Mouse (Mus musculus) hindbrain, embryonic 12.5 days (tissue): ENCODE data around the gene Gtpbp2. TPM values are rescaled to one million over a fixed set of nuclear protein-coding genes. Genes with fewer than 3 reads are reported as not detected.

Experiments
- ATAC-seq: fragments of 200-750 bp; cut with Nextera tagmentation; 2 replicates; pipeline ENCODE4 v1.8.0; 2017; ENCODE audit warnings: moderate TSS enrichment; ENCODE audit not compliant: low FRiP score
- H3K27ac ChIP-seq: fragments of 300-500 bp; sonication (generic); 2 replicates; pipeline ENCODE4 v1.5.1; 2016; ENCODE audit warnings: mild to moderate bottlenecking
- H3K27me3 ChIP-seq: fragments of 300-500 bp; sonication (generic); 2 replicates; pipeline ENCODE4 v1.6.1; 2016; ENCODE audit warnings: mild to moderate bottlenecking
- H3K36me3 ChIP-seq: fragments of 300-500 bp; sonication (generic); 2 replicates; pipeline ENCODE4 v1.6.1; 2016; ENCODE audit warnings: mild to moderate bottlenecking
- H3K4me1 ChIP-seq: fragments of 300-500 bp; sonication (generic); 2 replicates; pipeline ENCODE4 v1.6.1; 2016
- H3K4me2 ChIP-seq: fragments of 300-500 bp; sonication (generic); replicated peaks from 2 replicates; pipeline ENCODE4 v1.6.1; 2016; ENCODE audit warnings: mild to moderate bottlenecking
- H3K4me3 ChIP-seq: fragments of 300-500 bp; sonication (generic); 2 replicates; pipeline ENCODE4 v1.5.1; 2016; ENCODE audit warnings: mild to moderate bottlenecking
- H3K9ac ChIP-seq: fragments of 300-500 bp; sonication (generic); 2 replicates; pipeline ENCODE4 v1.6.1; 2016; ENCODE audit warnings: mild to moderate bottlenecking, moderate library complexity
- H3K9me3 ChIP-seq: fragments of 300-500 bp; sonication (generic); replicated peaks from 2 replicates; pipeline ENCODE4 v1.6.1; 2016; ENCODE audit warnings: mild to moderate bottlenecking
- WGBS: fragments of 180-500 bp; shearing (Covaris S2); methylation state at CpG from one replicate; pipeline ENCODE4 v1.1.7; 2016; 5-methylcytosine and 5-hydroxymethylcytosine counted together
- polyA plus RNA-seq: library from polyadenylated mRNA; unstranded; fragments of >200 nt; fragmentation: Nextera tagmentation; extraction: Ambion mirVana; gene quantifications from 2 replicates; pipeline ENCODE4 v1.2.1, GENCODE M21; 2016

The Gtpbp2 gene
- polyA plus RNA-seq, 1 experiment from 2014 or later, result 54.1 TPM

DNA sequence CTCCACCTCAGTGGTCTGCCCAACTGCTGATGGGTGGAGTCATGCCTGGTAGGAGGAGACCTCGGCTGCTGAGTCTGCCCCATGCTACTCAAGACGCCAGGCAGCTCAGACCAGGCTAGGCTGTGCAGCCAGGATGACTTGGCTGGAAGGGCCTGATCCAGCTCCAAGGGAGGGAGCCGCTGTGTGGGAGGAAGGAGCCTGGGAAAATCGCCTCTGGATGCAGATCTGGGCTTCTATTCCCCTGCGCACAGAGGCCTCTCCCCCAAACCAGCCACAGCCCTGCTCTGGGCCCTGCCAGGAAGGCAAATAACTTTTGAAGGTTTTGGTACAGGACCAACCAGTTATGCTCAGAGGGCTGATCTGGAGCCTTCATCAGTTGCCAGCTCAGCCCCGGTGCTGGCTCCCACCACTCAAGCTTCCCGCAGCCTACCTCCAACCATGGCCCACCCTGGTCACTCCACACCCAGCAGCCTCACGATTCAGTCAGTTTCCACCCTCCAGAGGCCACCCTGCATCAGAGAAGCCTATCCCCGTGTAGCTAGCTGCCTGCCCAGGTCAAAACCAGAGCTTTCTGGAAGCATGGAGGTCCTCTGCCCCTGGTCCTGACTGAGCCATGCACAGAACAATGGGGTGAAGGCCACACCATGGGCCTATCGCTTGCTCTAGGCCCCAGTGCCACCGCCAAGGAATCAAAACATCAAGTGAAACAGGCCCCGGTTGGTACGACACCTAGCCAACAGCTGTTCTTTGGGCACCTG, 30.9 kb upstream of the Gtpbp2 start:
- no peak for ATAC-seq
- Histone ChIP-seq H3K9me3 (no peaks in the 10 kb centered on the region), H3K4me2 (no peak overlapping the region), H3K4me1 (no peaks in the 10 kb centered on the region; the same call in 1 of the 2 replicates), H3K9ac (no peak overlapping the region), H3K36me3 (peaks cover 57% of the 10 kb centered on the region), H3K27ac (no peak overlapping the region), H3K4me3 (no peak overlapping the region), H3K27me3 (no peaks in the 10 kb centered on the region)
- WGBS, result 82% methylated on average over 13 of the region's 13 CpGs

DNA sequence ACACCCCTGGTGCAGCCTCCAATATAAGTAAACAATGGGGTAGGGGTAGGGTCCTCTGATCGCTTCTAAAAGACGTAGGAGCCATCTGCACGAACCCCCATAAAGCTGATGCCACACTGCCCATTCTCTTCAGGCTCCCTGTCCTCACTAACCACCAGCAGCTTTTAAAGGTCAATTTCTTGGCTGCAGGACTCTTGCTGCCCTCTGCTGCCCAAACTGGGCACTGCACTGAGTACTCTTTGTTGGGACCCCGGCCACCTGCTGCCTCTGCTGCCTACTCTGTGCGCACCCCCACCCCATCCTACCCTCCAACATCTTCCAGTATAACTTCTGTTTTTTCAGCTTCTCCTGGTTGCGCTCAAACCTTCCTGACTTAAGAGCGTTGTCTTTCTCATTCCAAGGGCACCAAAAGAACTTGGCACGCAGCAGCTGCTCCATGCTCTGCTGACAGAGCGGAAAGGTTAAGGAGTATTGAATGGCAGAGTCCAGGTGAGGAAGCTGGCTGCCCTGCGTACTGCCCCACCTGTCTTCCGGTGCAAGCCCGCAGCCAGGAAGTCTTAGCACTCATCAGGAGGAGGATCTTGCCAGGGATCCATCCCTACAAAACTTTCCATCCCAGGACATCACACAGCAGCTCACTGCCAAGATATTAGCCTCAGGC, 28.6 kb upstream of the Gtpbp2 start:
- Histone ChIP-seq H3K4me2 (no peak overlapping the region), H3K9ac (no peak overlapping the region), H3K27me3 (no peaks in the 10 kb centered on the region), H3K27ac (no peak overlapping the region), H3K9me3 (no peaks in the 10 kb centered on the region), H3K36me3 (peaks cover 35% of the 10 kb centered on the region), H3K4me1 (no peaks in the 10 kb centered on the region; the same call in 1 of the 2 replicates), H3K4me3 (no peak overlapping the region)
- 15% methylated on average over 12 of the region's 12 CpGs for WGBS
- peak; percentile 61; the same call in 1 of the 2 replicates for ATAC-seq

DNA sequence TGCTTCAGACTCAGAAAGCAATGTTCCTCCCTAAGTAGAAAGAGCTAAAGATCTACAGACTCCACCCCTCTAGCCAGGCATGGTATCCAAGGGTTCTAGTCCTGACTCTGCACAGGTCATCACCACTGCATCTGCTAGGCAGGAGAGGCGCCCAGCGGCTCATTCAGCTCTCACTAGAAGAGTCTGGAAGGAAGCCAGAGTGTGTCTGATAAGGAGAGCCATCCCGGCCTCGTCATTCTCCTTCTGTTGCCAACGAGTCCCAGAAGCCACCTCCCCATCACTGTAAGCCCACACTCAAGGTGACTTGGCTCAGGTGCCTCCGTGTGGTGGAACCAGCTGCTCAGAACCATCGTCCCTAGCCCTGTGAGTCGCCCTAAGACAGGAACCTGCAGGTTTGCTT, 28.0 kb upstream of the Gtpbp2 start:
- ATAC-seq, result no peak

DNA sequence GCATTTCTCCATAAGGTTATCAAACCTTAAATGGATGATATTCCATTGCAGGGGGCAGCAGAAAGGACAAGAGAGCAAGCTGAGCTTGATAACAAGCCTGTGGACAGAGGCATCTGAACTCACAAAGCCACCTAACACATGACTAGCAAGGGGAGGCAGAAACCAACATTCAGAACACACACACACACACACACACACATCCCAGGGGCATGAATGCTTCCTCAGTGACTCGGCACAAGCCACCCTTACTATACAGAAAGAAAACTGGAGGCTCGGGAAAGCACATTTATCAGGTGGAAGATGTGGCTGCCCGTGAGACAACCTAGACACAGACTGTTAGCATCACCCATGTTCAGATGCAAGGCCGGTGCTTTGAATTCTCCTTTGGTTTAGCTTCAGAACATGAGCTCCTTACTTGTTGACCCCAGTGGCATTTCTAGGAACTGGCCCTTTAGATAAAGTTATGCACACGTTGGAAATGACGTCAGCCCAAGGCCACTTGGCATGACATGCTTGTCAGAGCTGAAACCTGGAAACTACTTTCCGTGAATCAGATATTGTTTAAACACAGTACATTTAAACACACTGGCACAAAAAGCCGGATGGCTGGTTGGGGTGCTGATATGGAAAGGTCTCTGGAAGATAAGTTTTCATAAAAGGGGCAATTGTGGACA, 22.1 kb upstream of the Gtpbp2 start:
- Histone ChIP-seq H3K27ac (no peak overlapping the region), H3K9ac (no peak overlapping the region), H3K4me3 (no peak overlapping the region), H3K36me3 (no peaks in the 10 kb centered on the region), H3K27me3 (no peaks in the 10 kb centered on the region), H3K4me1 (peaks cover 7% of the 10 kb centered on the region), H3K4me2 (no peak overlapping the region), H3K9me3 (no peaks in the 10 kb centered on the region)
- ATAC-seq, result no peak
- 84% methylated on average over 8 of the region's 8 CpGs for WGBS

More for the DNA sequence above, 28.0 kb upstream of the Gtpbp2 start:
- no peak overlapping the region for H3K4me2 ChIP-seq
- no peak overlapping the region for H3K4me3 ChIP-seq
- no peaks in the 10 kb centered on the region; the same call in 1 of the 2 replicates for H3K4me1 ChIP-seq
- peaks cover 28% of the 10 kb centered on the region for H3K36me3 ChIP-seq
- H3K9ac ChIP-seq, result no peak overlapping the region
- no peaks in the 10 kb centered on the region for H3K9me3 ChIP-seq
- no peak overlapping the region for H3K27ac ChIP-seq
- H3K27me3 ChIP-seq, result no peaks in the 10 kb centered on the region
- 76% methylated on average over 8 of the region's 8 CpGs for WGBS

DNA sequence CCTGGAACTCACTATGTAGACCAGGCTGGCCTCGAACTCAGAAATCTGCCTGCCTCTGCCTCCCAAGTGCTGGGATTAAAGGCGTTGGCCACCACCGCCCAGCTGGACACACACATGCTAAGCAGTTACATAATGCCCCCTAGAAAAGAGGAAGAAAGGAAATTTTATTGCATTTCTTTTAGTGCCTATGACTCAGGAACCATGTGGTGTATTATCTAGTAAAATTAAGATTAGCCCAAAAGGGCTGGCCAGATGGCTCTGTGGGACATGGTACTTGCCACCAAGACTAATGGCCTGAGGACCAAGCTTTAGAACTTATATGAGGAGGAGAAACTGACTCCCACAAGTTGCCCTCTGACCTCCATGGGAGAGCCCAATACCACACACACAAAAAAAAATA, 21.0 kb upstream of the Gtpbp2 start:
- peaks cover 15% of the 10 kb centered on the region for H3K4me1 ChIP-seq
- no peak overlapping the region for H3K4me3 ChIP-seq
- ATAC-seq, result no peak
- no peaks in the 10 kb centered on the region for H3K9me3 ChIP-seq
- no peaks in the 10 kb centered on the region for H3K36me3 ChIP-seq
- no peak overlapping the region for H3K27ac ChIP-seq
- H3K4me2 ChIP-seq, result no peak overlapping the region
- H3K9ac ChIP-seq, result no peak overlapping the region
- no peaks in the 10 kb centered on the region for H3K27me3 ChIP-seq
- 91% methylated on average over 3 of the region's 3 CpGs for WGBS

DNA sequence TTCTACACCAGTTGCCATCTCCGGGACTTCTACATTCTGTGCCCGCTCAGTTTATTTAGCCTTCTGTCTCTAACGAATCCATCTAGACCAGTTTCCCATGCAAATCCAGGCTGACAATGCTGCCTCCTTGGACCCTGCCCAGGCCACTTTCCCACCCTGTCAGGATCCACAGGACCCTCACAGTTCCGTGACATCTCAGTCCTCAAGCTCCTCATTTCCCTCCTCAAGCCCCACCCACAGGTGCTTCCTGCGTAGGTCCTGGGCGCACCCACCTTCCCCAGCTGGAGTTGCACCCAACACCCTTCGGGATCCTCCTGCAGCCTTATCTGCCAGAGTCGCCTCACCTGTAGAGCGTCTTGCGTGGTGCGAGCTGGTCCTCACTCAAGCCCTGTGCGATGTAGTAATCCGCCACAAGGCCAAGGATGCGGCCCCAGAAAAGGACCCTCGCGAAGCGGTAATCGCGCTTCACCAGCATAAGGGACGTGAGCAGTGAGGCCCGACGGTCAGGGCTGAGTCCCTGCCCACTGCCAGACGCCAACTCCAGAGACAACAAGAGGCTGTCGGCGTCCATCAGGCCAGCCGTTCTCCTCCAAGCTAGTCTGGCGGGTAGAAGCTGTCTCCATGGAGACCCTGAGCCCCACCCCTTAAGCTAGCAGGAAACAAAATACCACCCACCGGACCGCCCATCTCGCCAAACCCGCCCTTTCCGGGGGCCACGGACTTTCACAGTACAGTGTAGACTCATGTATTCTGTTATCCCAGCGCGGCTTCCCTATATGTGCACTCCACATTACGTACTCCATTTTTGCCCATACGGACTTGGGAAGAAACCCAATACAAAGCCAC, 17.0 kb upstream of the Gtpbp2 start, which contains the start of gene Rsph9:
Gene Rsph9 (minus strand): TSS at position 639 of the 846 bp plus-strand sequence.
- H3K27ac ChIP-seq, result peak within 1 kb of the TSS; percentile 49
- H3K27me3 ChIP-seq, result no peaks in the 10 kb centered on the region
- peak; percentile 95 for ATAC-seq
- 8% methylated on average over 37 of the region's 37 CpGs for WGBS
- no peaks in the 10 kb centered on the region for H3K9me3 ChIP-seq
- H3K4me1 ChIP-seq, result peaks cover 15% of the 10 kb centered on the region
- H3K4me3 ChIP-seq, result peak within 1 kb of the TSS; percentile 47
- peak within 1 kb of the TSS; percentile 72 for H3K4me2 ChIP-seq
- peak within 1 kb of the TSS; percentile 64 for H3K9ac ChIP-seq
- H3K36me3 ChIP-seq, result peaks cover 29% of the 10 kb centered on the region

DNA sequence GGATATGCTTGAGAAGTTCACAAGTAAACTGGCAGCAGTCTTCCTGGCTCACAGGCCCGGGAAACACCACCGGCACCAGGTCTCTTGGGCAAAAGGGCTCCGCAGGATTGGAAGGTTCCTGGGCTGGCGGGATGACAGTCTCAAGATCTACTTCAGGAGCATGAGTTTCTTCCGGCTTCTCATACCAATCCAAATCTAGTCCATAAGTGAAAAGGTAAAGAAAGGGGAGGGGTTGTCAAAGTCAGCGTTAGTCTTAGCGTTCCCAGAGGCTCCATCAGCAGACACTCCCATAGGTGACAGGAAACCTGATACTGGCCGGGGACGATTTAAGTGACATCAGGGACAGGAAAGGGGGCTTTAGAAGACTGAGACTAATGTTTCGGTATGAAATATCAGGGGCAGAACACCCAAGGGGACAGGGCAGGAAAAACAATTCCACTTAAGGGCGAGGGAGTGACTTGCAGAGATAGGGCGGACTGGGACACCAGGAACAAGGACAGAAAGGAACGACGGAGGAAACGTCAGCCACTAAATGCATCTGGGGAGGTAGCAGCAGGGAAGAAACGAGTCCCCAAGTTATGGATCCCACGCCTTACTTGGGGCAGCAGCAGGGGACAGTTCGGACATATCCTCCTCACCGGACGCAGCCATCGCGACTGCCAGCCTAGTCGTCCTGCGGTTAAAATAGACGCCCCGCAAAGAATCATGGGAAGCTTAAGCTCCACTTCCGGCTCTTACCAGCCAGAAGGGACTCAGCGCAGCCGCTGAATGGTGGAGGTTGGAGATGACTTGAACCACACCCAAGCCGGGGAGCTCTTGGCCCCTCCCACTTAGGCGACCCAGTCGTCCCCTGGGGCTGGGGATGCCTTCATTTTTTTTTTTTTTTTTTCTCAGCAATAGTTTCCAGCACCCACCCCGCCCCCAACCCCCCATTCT, 7.7 kb upstream of the Gtpbp2 start, which contains the start of gene Mad2l1bp:
Gene Mad2l1bp (minus strand): TSS at position 707 of the 936 bp plus-strand sequence.
- ATAC-seq, result peak; percentile 90
- WGBS, result 7% methylated on average over 33 of the region's 33 CpGs
- Histone ChIP-seq H3K4me3 (peak within 1 kb of the TSS; percentile 54), H3K4me2 (peak within 1 kb of the TSS; percentile 76), H3K9me3 (no peaks in the 10 kb centered on the region), H3K27me3 (no peaks in the 10 kb centered on the region), H3K27ac (peak within 1 kb of the TSS; percentile 30; the same call in 1 of the 2 replicates), H3K4me1 (peaks cover 9% of the 10 kb centered on the region), H3K9ac (peak within 1 kb of the TSS; percentile 75), H3K36me3 (peaks cover 11% of the 10 kb centered on the region)

DNA sequence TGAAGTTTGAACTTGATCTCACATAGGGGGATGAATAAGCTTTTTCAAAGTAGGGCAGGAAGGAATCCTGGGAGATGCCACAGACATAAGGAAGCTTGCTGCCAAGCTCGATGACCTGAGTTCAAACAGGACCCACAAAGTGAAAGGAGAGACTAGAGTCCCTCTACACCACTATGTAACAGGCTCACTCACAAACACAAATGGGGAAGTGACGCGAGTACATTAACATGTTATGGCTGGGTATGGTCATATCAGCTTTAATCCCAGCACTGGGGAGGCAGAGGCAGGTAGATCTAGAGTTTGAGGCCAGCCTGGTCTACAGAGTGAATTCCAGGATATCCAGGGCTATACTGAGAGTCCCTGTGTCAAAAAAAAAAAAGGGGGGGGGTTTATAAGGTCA, 6.5 kb upstream of the Gtpbp2 start:
- no peaks in the 10 kb centered on the region for H3K9me3 ChIP-seq
- H3K36me3 ChIP-seq, result no peaks in the 10 kb centered on the region
- no peak for ATAC-seq
- no peak overlapping the region for H3K4me2 ChIP-seq
- 92% methylated on average over 3 of the region's 3 CpGs for WGBS
- no peak overlapping the region for H3K27ac ChIP-seq
- no peak overlapping the region for H3K9ac ChIP-seq
- H3K4me1 ChIP-seq, result peaks cover 9% of the 10 kb centered on the region
- no peak overlapping the region for H3K4me3 ChIP-seq
- no peaks in the 10 kb centered on the region for H3K27me3 ChIP-seq

DNA sequence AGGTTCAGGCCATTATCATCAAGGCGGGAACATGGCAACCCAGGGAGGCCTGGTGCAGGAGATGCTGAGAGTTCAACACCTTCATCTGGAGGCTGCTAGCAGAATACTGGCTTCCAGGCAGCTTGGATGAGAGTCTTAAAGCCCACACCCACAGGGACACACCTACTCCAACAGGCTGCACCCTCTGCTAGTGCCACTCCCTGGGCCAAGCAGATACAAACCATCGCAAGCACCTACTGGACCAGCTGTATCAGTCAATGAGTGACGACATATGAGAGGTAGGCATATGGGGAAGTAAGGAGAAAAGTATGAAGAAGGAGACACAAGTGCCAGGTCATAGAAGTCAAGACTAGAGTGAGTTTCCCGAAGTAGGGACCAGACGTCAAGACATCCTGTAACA, 4.2 kb upstream of the Gtpbp2 start:
- Histone ChIP-seq H3K36me3 (no peaks in the 10 kb centered on the region), H3K27me3 (no peaks in the 10 kb centered on the region), H3K4me3 (no peak overlapping the region), H3K9ac (no peak overlapping the region), H3K27ac (no peak overlapping the region), H3K4me1 (peaks cover 16% of the 10 kb centered on the region), H3K4me2 (no peak overlapping the region), H3K9me3 (no peaks in the 10 kb centered on the region)
- WGBS, result 90% methylated on average over 5 of the region's 5 CpGs
- ATAC-seq, result no peak

DNA sequence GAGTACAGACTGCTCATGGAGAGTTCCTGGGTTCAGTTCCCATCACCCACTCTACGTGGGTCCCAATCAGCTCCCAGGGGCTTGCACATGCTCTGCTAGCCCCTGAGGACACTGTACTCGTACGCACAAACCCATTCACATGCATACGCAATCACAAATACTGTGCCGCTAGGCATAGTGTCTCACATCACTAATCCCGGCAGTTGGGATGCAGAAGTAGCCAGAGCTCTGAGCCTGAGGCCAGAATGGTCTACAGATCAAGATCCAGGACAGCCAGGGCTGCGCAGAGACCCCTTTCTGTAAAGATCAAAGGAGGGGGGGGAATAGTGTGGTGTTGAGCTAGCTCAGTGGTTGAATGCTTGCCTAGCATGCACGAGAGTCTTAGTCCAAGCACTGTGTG, 3.7 kb upstream of the Gtpbp2 start:
- Histone ChIP-seq H3K27me3 (no peaks in the 10 kb centered on the region), H3K27ac (no peak overlapping the region), H3K4me3 (no peak overlapping the region), H3K9ac (no peak overlapping the region), H3K9me3 (no peaks in the 10 kb centered on the region), H3K4me2 (no peak overlapping the region), H3K4me1 (peaks cover 21% of the 10 kb centered on the region), H3K36me3 (no peaks in the 10 kb centered on the region)
- 88% methylated on average over 8 of the region's 8 CpGs for WGBS
- ATAC-seq, result no peak

DNA sequence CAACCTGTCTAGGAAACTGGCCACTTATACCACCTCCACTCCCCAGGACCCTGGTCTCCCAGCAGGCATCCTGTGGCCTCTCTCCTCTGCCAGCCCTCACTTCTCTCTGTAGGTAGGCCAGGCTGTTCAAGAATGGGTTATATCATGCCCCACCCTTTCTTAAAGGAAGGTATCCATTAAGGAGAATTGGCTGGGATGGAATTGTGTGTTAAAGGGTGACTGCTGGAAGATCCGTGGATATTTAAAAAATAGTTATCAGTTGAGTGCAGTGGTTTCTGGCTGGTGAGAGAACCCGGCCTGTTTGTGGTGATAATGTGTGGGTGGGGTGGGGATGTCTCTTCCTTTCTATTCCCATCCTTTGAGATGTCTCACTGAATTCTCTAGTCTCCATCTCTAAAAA, 1.6 kb upstream of the Gtpbp2 start:
- H3K4me2 ChIP-seq, result peak overlapping the region; percentile 70; the same call in 1 of the 2 replicates

More for the DNA sequence above, 1.6 kb upstream of the Gtpbp2 start:
- ATAC-seq, result no peak
- no peak overlapping the region for H3K9ac ChIP-seq
- H3K4me1 ChIP-seq, result peaks cover 24% of the 10 kb centered on the region
- H3K9me3 ChIP-seq, result no peaks in the 10 kb centered on the region
- WGBS, result 66% methylated on average over 2 of the region's 2 CpGs
- no peaks in the 10 kb centered on the region for H3K27me3 ChIP-seq
- H3K36me3 ChIP-seq, result peaks cover 11% of the 10 kb centered on the region
- no peak overlapping the region for H3K27ac ChIP-seq
- H3K4me3 ChIP-seq, result no peak overlapping the region
